Mouse (Mus musculus) layer of hippocampus, postnatal 10 days (tissue): ENCODE measurements around the gene Trim62. TPM values are rescaled to one million over a fixed set of nuclear protein-coding genes. Genes with fewer than 3 reads are reported as not detected.

Source experiments
- DNase-seq, 2 experiments: peaks; one replicate each; pipeline ENCODE4 v3.0.0; 2021; ENCODE audit warnings: low spot score in 2 of 2
- long read RNA-seq: library from polyadenylated mRNA; stranded (forward); transcript quantifications from one replicate; pipeline ENCODE4 v2.0.0, GENCODE M21; 2023
- total RNA-seq, 2 experiments: library from RNA; stranded (reverse); gene quantifications; 2 replicates each; pipeline ENCODE4 v1.2.3; 2021

Gene Trim62
- total RNA-seq = 10 to 100 TPM; 26.2 TPM
- long read RNA-seq, transcript Trim62-201 (5 exons, 3,752 nt) = major isoform, 18 of 21 reads
- long read RNA-seq, partial matches to known transcripts = 0 of 21 reads
- long read RNA-seq, other reads (novel, unspliced or antisense) = 3 of 21 reads

DNA sequence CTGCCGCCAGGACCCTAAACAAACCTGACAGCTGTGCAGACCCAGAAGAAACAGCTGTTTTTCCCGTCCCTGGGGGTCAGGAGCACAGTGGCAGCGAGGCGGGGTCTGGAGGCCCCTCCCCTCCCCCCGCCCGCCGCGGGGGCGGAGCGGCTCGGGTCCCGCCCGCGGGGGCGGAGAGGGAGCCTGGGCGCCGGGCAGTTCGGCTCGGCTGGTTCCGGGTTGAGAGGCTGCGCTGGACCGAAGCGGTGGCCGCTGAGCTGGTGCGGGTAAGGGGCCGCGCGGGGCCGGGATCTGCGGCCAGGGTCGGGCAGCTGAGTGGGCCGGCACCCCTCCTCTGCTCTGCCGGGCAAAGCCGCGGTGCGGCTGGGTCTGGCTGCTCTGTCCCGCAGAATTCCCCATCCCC is at the start of gene Trim62:
Trim62 (plus strand) TSS at position 202 of the 403 bp plus-strand sequence.
- peak; percentile 66 to 79 for DNase-seq

- DNase-seq = no peak
These were observed 45.2 kb upstream of the Trim62 start for GRCm38 (mm10) chr4:128838202-128838601.

DNA sequence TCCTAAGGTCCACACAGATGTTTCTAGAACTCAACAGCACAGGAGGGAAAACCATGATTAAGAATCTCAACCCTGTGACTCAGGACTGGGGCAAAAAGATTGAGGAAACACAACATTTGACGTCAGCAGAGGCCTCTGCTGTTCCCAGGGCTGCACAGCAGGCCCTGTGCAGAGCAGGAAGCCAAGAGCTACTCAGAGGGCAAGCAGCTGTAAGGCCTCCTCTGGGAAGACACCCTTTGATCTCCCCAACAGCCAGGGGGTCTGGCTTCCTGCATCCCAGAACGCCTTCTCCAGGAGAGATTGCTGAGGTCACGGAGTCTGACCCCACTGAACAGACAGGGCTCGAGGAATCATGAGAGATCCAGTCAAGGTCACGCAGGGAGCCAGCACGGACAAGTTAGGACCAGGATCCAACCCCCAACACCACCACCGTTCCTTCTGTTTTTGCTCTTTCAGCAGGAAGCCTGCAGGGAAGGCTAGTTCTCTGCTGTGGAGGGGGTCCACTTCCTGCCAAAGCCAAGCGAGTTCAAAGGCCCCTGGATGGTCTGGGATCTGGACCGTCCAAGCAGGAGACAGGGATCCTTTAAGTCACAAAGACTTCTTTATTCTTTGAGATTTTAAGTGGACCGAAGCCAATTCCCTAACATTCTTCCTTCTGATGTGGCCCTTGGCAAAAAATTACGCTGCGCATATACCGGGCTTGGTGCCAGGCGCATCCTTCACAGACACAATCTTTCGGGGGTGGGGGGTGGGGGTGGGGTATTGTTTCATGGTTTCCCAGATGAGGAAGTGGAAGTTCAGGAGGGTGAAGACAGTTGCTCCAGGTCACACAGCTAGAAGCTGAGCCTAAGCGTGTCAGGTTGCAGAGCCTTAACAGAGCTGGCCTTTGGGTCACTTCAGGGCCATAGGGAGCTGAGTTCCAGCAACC is 43.3 kb upstream of the Trim62 start:
- peak in 1 of 2 experiments; percentile 28 for DNase-seq

- no peak for DNase-seq
These were observed 42.1 kb upstream of the Trim62 start for GRCm38 (mm10) chr4:128841259-128841658.

DNA sequence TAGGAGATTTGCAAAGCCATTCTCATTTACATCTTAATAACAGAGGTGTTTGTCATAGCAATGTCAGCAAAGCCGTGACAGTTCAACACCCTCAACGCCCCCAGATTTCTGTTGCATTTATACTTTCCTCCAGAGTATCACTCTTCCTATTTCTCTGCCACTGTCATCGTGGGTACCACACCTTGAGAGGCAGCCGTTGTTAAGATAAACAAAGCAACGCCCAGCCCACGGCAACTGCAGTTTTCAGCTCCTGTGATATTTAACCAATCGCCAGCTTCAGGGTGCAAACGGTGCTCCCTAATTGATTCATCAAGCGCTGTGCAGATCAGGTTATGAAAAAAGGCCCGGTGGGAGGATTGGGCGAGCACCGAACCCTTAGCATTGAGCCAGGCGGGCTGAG is 38.8 kb upstream of the Trim62 start:
- DNase-seq = no peak

GRCm38 (mm10) chr4:128845367-128845973 is 37.9 kb upstream of the Trim62 start:
- DNase-seq = no peak

DNA sequence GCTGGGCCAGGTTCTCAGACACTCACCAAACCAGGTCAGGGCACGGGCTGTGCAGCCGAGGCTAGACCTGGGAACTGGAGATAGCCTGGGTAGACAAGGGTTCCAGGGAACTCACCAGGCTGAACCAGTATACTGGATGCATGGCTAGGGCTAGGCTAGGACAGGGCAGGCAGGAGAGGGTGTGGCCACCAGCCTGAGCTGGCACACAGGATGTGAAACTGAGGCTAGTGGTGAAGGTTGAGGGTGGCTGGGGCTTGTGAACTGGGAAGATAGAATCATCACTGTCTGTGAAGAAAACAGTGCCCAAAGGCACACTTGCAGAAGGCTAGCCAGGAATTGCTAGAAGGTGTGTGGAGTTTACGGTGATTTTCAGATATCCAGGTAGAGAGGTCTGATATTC is 34.4 kb upstream of the Trim62 start:
- DNase-seq = no peak

DNA sequence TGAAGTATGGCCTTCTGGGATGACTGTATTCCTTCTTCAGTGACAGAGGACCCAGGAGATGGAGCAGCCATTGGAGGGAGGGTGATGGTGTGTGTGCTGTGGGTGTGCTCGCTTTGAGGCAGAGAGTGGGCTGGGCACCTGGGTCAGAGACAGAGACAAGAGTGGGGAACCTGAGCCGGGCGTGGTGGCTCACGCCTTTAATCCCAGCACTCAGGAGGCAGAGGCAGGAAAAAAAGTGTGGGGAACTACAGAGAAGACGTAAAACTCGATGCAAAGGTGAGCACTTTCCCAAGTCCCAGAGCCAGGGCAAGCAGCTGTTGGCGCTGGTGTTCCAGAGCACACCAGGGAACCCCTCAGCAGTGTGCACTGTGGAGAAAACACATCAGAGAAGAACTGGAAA is 33.7 kb upstream of the Trim62 start:
- no peak for DNase-seq

- no peak for DNase-seq
These were observed 31.0 kb upstream of the Trim62 start for GRCm38 (mm10) chr4:128852266-128852887.

DNA sequence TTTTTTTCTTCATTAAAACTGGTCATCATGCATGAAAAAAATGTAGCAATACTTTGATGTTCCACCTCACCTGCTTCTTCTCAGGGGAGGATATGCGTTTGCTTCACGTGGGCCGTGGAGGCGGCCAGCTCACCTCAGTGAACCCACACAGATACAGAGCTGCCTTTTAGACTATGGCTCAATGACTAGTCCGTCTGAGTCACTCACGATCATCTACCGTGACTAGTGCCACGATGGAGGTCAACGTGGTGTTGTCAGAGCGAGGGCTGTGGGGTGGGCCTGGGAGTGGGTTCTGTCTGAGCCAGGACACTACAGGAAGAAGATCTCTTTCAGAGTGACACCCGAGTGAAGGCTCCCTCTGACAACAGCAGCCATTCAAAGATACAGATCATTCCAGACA is 30.3 kb upstream of the Trim62 start:
- DNase-seq = no peak

DNA sequence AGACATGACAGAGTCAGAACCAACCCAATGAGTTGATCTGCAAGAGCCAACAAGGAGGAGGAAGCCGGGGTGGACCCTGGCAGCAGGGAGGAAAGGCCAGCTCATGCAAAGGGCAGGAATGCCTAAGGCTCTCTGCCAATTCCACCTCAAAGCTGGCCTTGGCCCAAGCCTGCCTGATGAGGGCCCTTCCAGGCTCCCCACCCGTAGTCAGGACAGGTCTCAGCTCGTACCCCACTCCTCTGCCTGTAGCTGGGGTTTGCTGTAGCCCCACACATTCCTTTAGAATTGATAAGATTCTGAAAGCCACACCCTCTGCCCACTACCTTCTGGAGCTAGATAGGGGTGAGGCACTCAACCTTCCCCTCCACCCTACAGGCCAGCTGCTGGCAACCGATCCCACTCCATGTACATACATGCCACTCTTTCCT is 27.8 kb upstream of the Trim62 start:
- DNase-seq = no peak

GRCm38 (mm10) chr4:128857212-128857611 is 26.2 kb upstream of the Trim62 start:
- no peak for DNase-seq

GRCm38 (mm10) chr4:128858226-128858625 is 25.2 kb upstream of the Trim62 start:
- peak; percentile 80 to 85 for DNase-seq

GRCm38 (mm10) chr4:128858878-128859277 is 24.5 kb upstream of the Trim62 start:
- no peak for DNase-seq

DNA sequence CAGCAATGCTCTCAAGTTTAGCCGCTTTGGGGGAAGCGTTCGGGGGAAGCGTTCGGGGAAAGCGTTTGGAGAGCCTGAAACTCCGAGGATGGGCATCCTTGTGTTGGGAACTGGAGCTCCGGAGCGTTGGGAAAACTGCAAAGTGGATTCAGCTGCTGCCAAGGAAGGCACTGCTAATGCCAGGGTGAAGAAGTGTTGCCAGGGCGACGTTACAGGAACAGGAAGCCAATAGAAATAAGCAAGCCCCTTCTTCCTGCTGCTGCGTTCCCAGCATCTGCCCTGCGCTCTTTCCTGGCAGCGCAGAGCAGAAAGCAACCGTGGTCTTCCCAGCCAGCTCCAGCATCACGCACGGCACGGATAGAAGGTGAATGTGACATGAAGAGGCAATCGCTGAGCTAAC is 10.4 kb upstream of the Trim62 start:
- peak; percentile 72 to 74 for DNase-seq

- no peak for DNase-seq
These were observed 9.3 kb upstream of the Trim62 start for GRCm38 (mm10) chr4:128874062-128874461.

DNA sequence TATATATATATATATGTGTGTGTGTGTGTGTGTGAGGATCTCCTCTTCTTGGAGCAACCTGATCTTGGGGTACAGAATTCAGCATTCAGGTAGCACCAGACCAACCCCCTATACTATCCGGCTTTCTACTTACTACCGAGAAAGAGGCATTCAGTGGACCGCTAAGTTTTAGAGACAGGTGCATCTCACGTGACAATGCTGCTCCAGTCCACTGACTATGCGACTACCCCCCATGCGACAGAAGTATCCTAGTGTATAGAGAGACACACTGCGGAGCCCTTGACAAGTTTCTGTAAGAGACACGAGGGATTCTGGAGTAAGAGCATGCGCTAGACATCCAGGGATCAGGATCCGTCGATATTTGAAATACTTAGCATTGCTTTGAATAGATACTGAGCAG is 7.9 kb upstream of the Trim62 start:
- DNase-seq = no peak

GRCm38 (mm10) chr4:128877520-128877919 is 5.9 kb upstream of the Trim62 start:
- no peak for DNase-seq

DNA sequence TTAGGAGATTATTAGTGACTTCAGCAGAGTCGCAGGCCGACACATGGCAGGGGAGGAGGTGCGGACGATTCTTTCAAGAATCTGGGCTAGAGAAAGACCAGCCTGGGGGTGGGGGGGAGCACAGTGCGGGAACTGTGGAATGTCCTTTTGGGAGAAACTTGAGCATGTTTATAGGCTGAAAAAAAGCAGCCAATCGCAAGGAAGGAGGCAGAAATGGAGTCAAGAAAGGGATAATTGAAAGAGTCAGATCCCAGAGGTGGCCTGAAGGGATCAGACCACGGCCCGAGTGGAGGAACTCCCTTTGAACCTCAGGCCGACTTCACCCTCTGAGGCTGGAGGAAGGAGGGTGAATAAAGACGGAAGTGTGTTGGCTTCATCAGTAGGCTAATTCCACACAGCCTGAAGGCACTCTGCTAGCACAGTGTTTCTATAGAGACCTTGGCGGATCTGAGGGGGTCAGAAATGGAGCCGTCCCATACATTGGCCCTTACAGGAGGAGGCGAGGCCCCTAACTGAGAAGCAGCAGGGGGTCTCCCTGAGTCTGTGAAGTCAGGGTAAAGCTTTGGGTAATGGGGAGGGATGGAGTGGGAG is 4.4 kb upstream of the Trim62 start:
- no peak for DNase-seq

DNA sequence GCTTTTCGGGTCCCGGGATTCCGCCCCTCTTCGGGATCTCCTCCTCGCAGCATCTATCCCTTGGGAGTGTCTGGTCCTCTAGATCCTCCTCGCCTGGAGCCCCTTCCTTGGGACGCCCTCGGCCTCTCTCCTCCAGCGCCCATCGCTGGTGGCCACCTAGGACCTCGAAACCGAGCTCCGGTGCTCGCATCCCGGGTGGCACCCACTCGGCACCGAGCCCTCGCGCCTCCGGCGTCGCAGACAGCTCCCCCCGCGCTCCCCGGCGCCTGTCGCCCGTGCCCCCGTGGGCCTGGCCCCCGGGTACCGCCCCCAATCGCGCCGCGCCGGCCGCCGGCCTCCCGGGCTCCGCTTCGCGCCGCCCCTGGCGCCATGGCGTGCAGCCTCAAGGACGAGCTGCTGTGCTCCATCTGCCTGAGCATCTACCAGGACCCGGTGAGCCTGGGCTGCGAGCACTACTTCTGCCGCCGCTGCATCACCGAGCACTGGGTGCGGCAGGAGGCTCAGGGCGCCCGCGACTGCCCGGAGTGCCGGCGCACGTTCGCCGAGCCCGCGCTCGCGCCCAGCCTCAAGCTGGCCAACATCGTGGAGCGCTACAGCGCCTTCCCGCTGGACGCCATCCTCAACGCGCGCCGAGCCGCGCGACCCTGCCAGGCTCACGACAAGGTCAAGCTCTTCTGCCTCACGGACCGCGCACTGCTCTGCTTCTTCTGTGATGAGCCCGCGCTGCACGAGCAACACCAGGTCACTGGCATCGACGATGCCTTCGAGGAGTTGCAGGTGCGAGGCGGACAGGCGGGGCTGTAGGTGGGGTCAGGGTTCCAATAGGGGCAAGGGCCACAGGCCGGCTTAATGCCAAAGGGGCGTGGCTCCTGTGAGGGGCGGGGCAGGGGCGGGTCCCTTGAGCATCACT is 676 bp downstream of the Trim62 start:
- DNase-seq = peak; percentile 54 to 62
